Mouse (Mus musculus) limb, embryonic 15.5 days (tissue): ENCODE data around the gene Krtap7-1. TPM values are rescaled to one million over a fixed set of nuclear protein-coding genes. Genes with fewer than 3 reads are reported as not detected.
A peak's percentile ranks its signal among the peaks of the same experiment; 100 is the strongest.

Source experiments
- ATAC-seq: fragments of 200-750 bp; cut with Nextera tagmentation; 2 replicates; pipeline ENCODE4 v1.8.0; 2017; ENCODE audit warnings: low read depth, moderate TSS enrichment; ENCODE audit not compliant: insufficient number of reproducible peaks, low FRiP score, low TSS enrichment
- H3K27ac ChIP-seq: fragments of 300-500 bp; sonication (generic); 2 replicates; pipeline ENCODE4 v1.5.1; 2015; ENCODE audit warnings: moderate library complexity, mild to moderate bottlenecking, inconsistent platforms
- H3K27me3 ChIP-seq: fragments of 300-500 bp; sonication (generic); 2 replicates; pipeline ENCODE4 v1.6.1; 2015; ENCODE audit warnings: inconsistent platforms
- H3K36me3 ChIP-seq: fragments of 300-500 bp; sonication (generic); 2 replicates; pipeline ENCODE4 v1.6.1; 2015; ENCODE audit warnings: inconsistent platforms
- H3K4me1 ChIP-seq: fragments of 300-500 bp; sonication (generic); 2 replicates; pipeline ENCODE4 v1.6.1; 2015; ENCODE audit warnings: inconsistent platforms
- H3K4me2 ChIP-seq: fragments of 300-500 bp; sonication (generic); 2 replicates; pipeline ENCODE4 v1.6.1; 2015; ENCODE audit warnings: mild to moderate bottlenecking, inconsistent platforms
- H3K4me3 ChIP-seq: fragments of 300-500 bp; sonication (generic); 2 replicates; pipeline ENCODE4 v1.5.1; 2015; ENCODE audit warnings: mild to moderate bottlenecking, inconsistent platforms
- H3K9ac ChIP-seq: fragments of 300-500 bp; sonication (generic); 2 replicates; pipeline ENCODE4 v1.6.1; 2015; ENCODE audit warnings: inconsistent platforms
- H3K9me3 ChIP-seq: fragments of 300-500 bp; sonication (generic); 2 replicates; pipeline ENCODE4 v1.6.1; 2016; ENCODE audit warnings: inconsistent platforms
- WGBS: fragments of 180-500 bp; shearing (Covaris S2); methylation state at CpG from one replicate; pipeline ENCODE4 v1.1.7; 2015; 5-methylcytosine and 5-hydroxymethylcytosine counted together
- polyA plus RNA-seq: library from polyadenylated mRNA; unstranded; fragments of >200 nt; fragmentation: Nextera tagmentation; extraction: Ambion mirVana; gene quantifications from 2 replicates; pipeline ENCODE4 v1.2.1, GENCODE M21; 2015

Gene Krtap7-1
- polyA plus RNA-seq, 1 experiment from 2014 or later = 1.5 TPM

DNA sequence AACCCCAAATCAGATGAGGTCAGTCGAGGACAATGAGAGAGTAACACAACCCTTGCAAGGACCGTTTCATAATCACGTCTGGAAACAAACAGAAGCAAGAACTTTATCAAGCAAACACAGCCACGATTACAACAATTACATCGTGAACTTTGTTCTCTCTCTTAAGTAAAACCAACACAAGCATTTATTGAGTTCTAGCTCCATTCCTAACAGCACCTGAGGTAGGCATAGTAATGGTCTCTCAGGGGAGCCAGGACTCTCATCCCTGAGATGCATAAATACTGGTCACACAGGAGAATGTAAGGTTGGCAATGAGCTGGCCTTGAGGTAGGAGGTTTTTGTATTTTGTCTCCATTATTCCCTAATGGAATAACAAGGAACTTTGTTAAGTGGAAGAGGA lies 6.3 kb downstream of the Krtap7-1 start:
- no peaks in the 10 kb centered on the region for H3K27me3 ChIP-seq
- ATAC-seq = no peak
- no peak overlapping the region for H3K4me3 ChIP-seq
- 80% methylated on average over 5 of the region's 5 CpGs for WGBS
- no peaks in the 10 kb centered on the region for H3K36me3 ChIP-seq
- H3K4me1 ChIP-seq = no peaks in the 10 kb centered on the region
- no peaks in the 10 kb centered on the region for H3K9me3 ChIP-seq
- no peak overlapping the region for H3K9ac ChIP-seq
- no peak overlapping the region for H3K4me2 ChIP-seq
- H3K27ac ChIP-seq = no peak overlapping the region

GRCm38 (mm10) chr16:89497002-89497401 lies 11.1 kb downstream of the Krtap7-1 start:
- Histone ChIP-seq H3K4me1 (no peaks in the 10 kb centered on the region), H3K27me3 (no peaks in the 10 kb centered on the region), H3K27ac (no peak overlapping the region), H3K9ac (no peak overlapping the region), H3K9me3 (no peaks in the 10 kb centered on the region), H3K4me3 (no peak overlapping the region), H3K36me3 (no peaks in the 10 kb centered on the region), H3K4me2 (no peak overlapping the region)
- 82% methylated on average over 5 of the region's 5 CpGs for WGBS
- no peak for ATAC-seq

DNA sequence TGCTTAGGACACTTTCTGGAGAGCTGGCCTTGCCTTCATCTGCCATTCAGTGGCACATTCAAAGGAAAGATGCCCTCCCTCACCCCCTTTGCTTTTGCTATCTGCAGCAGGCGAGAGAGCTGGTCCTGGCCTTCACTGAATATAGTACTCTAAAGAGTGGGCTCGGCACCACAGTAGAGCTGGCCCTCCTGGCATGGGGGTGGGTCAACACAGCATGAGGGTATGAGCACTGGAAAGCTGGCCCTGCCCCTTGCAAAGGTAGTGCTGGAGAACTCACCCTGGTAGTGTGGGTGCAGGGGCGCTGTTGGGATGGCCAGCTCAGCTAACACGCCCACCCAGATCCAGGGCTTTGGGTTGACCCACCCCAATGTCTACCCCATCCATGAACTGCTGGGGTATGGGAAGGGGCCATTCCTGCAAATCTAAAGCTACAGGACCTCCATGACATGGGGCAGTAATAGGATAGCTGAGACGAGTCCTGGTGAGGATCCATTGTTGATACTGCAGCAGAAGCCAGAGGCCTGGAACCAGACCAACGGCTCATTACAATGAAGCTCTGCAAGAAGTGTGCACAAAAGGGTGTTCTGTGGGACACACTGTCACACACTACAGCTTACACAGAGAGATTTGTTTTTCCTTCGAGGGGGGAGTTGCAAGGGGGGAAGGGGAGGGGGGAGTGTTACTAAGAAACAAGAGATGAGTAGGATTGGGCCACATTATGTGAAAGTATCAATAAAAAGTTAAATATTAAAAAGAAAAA lies 12.5 kb downstream of the Krtap7-1 start:
- H3K9ac ChIP-seq = no peak overlapping the region
- WGBS = 88% methylated on average over 7 of the region's 7 CpGs
- no peak overlapping the region for H3K4me2 ChIP-seq
- no peaks in the 10 kb centered on the region for H3K27me3 ChIP-seq
- H3K4me1 ChIP-seq = no peaks in the 10 kb centered on the region
- H3K36me3 ChIP-seq = no peaks in the 10 kb centered on the region
- no peak overlapping the region for H3K4me3 ChIP-seq
- no peak for ATAC-seq
- no peak overlapping the region for H3K27ac ChIP-seq
- no peaks in the 10 kb centered on the region for H3K9me3 ChIP-seq

GRCm38 (mm10) chr16:89487852-89488251 lies 20.3 kb downstream of the Krtap7-1 start, which contains the start of gene Krtap8-1:
Gene Krtap8-1 (minus strand): TSS chr16:89487952.
- no peaks in the 10 kb centered on the region for H3K27me3 ChIP-seq
- ATAC-seq = no peak
- WGBS = 86% methylated on average over 7 of the region's 7 CpGs
- H3K4me2 ChIP-seq = no peak within 1 kb of the TSS
- no peaks in the 10 kb centered on the region for H3K36me3 ChIP-seq
- no peak within 1 kb of the TSS for H3K4me3 ChIP-seq
- no peak within 1 kb of the TSS for H3K27ac ChIP-seq
- H3K4me1 ChIP-seq = no peaks in the 10 kb centered on the region
- no peaks in the 10 kb centered on the region for H3K9me3 ChIP-seq
- H3K9ac ChIP-seq = no peak within 1 kb of the TSS

- Histone ChIP-seq H3K4me2 (no peak overlapping the region), H3K27ac (no peak overlapping the region), H3K9me3 (no peaks in the 10 kb centered on the region), H3K4me3 (no peak overlapping the region), H3K36me3 (no peaks in the 10 kb centered on the region), H3K9ac (no peak overlapping the region), H3K4me1 (no peaks in the 10 kb centered on the region), H3K27me3 (no peaks in the 10 kb centered on the region)
- ATAC-seq = peak; percentile 24; the same call in 1 of the 2 replicates
- WGBS = 74% methylated on average over 12 of the region's 12 CpGs
Observed at GRCm38 (mm10) chr16:89477679-89478314, 30.3 kb downstream of the Krtap7-1 start.

DNA sequence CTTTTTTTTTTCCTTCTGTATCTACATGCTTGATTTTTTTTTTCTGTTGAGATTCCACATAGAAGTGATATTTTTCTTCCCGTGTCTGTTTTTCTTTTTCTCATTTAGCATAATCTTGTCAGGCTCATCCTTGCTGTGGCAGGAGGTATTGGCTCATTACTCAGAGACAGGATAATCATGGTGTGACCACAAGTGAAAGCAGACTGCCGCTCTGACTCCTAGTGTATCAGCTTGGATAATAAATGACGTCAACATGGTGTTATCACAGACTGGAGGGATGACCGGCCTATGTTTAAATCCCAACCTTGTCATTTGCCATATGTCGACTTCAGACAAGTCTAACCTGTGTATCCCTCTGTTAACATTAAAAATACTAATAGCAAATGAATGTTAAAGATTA lies 46.9 kb downstream of the Krtap7-1 start:
- H3K9me3 ChIP-seq = no peaks in the 10 kb centered on the region
- no peaks in the 10 kb centered on the region for H3K36me3 ChIP-seq
- H3K4me2 ChIP-seq = no peak overlapping the region
- ATAC-seq = no peak
- H3K27me3 ChIP-seq = no peaks in the 10 kb centered on the region
- 79% methylated on average over 5 of the region's 5 CpGs for WGBS
- H3K9ac ChIP-seq = no peak overlapping the region
- no peak overlapping the region for H3K27ac ChIP-seq
- H3K4me3 ChIP-seq = no peak overlapping the region
- H3K4me1 ChIP-seq = no peaks in the 10 kb centered on the region

Other genes starting within 250 kb of the Krtap7-1 start
- gene Krtap21-1, start 104.5 kb downstream of the Krtap7-1 start, polyA plus RNA-seq = not detected in 2 replicates
- 0.55 TPM in 1 of 2 replicates, not detected in the other for gene Krtap6-2, start 88.2 kb downstream of the Krtap7-1 start, polyA plus RNA-seq
- gene Krtap8-1, start 20.4 kb downstream of the Krtap7-1 start, polyA plus RNA-seq = 3.3 and 4.9 TPM in 2 replicates
- gene Krtap11-1, start 62.9 kb upstream of the Krtap7-1 start, polyA plus RNA-seq = 0.19 and 0.41 TPM in 2 replicates